In genomic region chr8:60900147-60900546, GRCm38 (mm10) we compare ENCODE assay signal across 14 mouse cellular contexts. TPM values are rescaled to one million over a fixed set of nuclear protein-coding genes. Genes with fewer than 3 reads are reported as not detected.
DNase-seq lines count a peak whose midpoint lies in the region; ATAC-seq lines count a peak whose summit lies in the region.
"Had no signal": no experiment of that assay in that cellular context is flagged by ENCODE, and none has a peak within 500 bp of the region (broad histone marks: within the 10 kb centered on the region; RNA-seq: fewer than 3 reads in every experiment).

No protein-coding gene starts in this region.

- H3K27ac ChIP-seq in embryonic facial prominence, embryonic 15.5 days (replicated peaks), result no peak overlapping the region; the same call in 1 of the 2 replicates
- H3K27ac ChIP-seq: hindbrain, embryonic 14.5 days; limb, embryonic 13.5 days; neural tube, embryonic 12.5 days; stomach, postnatal 0 days had no signal

- H3K4me1 ChIP-seq in embryonic facial prominence, embryonic 15.5 days, result no peaks in the 10 kb centered on the region
- H3K4me1 ChIP-seq: neural tube, embryonic 12.5 days had no signal

- no peak overlapping the region for H3K9ac ChIP-seq in embryonic facial prominence, embryonic 15.5 days
- H3K9ac ChIP-seq: forebrain, postnatal 0 days; hindbrain, embryonic 14.5 days; limb, embryonic 13.5 days; neural tube, embryonic 12.5 days had no signal

- 68% methylated on average over 9 of the region's 9 CpGs for WGBS in embryonic facial prominence, embryonic 15.5 days

- no peak overlapping the region for H3K4me2 ChIP-seq in embryonic facial prominence, embryonic 15.5 days (replicated peaks)
- H3K4me2 ChIP-seq: hindbrain, embryonic 14.5 days; limb, embryonic 13.5 days; neural tube, embryonic 12.5 days had no signal

- H3K4me3 ChIP-seq in embryonic facial prominence, embryonic 15.5 days (replicated peaks), result no peak overlapping the region
- H3K4me3 ChIP-seq: limb, embryonic 13.5 days; megakaryocyte, embryonic 14.5 days; neural tube, embryonic 12.5 days had no signal

- 0 out of 2 replicates have a peak, but pooled peaks cover 8% of the 10 kb centered on the region for H3K36me3 ChIP-seq in embryonic facial prominence, embryonic 15.5 days

- H3K9me3 ChIP-seq in embryonic facial prominence, embryonic 15.5 days (replicated peaks), result no peaks in the 10 kb centered on the region
- H3K9me3 ChIP-seq: limb, embryonic 13.5 days; megakaryocyte, embryonic 14.5 days; neural tube, embryonic 12.5 days had no signal

- peak; percentile 61 to 66 for DNase-seq in heart, adult 18-20 months
- DNase-seq in heart, postnatal 4 days, result no peak
- DNase-seq in lung, postnatal 36 days, result peak; percentile 27
- no peak for DNase-seq in lung, postnatal 25 days (ENCODE audit: low spot score)
- peak; percentile 21 to 22 for DNase-seq in kidney, postnatal 36 days
- no peak for DNase-seq in right cerebral cortex, adult 18-20 months
- DNase-seq in right cerebral cortex, postnatal 14 days, result no peak
- DNase-seq: forebrain, postnatal 0 days had no signal

- no peaks in the 10 kb centered on the region for H3K27me3 ChIP-seq in embryonic facial prominence, embryonic 15.5 days
- H3K27me3 ChIP-seq: limb, embryonic 13.5 days; megakaryocyte, embryonic 14.5 days; neural tube, embryonic 12.5 days had no signal

- peak; percentile 84 for ATAC-seq in embryonic facial prominence, embryonic 15.5 days (ENCODE audit: insufficient number of reproducible peaks, low FRiP score, low TSS enrichment, low read depth)
- ATAC-seq: forebrain, postnatal 0 days had no signal

RNA-seq across cellular contexts. Expression of gene Hpf1, which starts 9.9 kb away (rescaled TPM):
- 10 to 100 TPM; 15.8 to 16.6 TPM for total RNA-seq in heart, adult 18-20 months (2021)
- total RNA-seq in heart, postnatal 4 days (2021), result 10 to 100 TPM; 32.2 to 32.3 TPM
- 85.4 and 87.2 TPM in 2 replicates for polyA plus RNA-seq in embryonic facial prominence, embryonic 15.5 days (2015; fragmentation: Nextera tagmentation; extraction: Ambion mirVana)

Comparison
In these comparisons a context has a peak if more than half of its experiments do, and no peak if none do; other contexts are left out.
1. DNase-seq: peak in heart, adult 18-20 months (2 of 2), lung, postnatal 36 days (single experiment) and kidney, postnatal 36 days (2 of 2); none in heart, postnatal 4 days (single experiment), lung, postnatal 25 days (single experiment), right cerebral cortex, adult 18-20 months (single experiment) and right cerebral cortex, postnatal 14 days (single experiment).